Mouse (Mus musculus) lung, postnatal 0 days (tissue): ENCODE measurements around the gene Tm4sf19. TPM values are rescaled to one million over a fixed set of nuclear protein-coding genes. Genes with fewer than 3 reads are reported as not detected.

Experiments
- ATAC-seq: fragments of 200-750 bp; cut with Nextera tagmentation; 2 replicates; pipeline ENCODE4 v1.8.0; 2017; ENCODE audit warnings: moderate library complexity
- DNase-seq: peaks from one replicate; pipeline ENCODE4 v3.0.0-alpha.2; 2016; ENCODE audit warnings: low spot score
- H3K27ac ChIP-seq: fragments of 300-500 bp; sonication (generic); 2 replicates; pipeline ENCODE4 v1.5.1; 2014; ENCODE audit warnings: antibody characterized with exemption, mild to moderate bottlenecking, low read length, mixed read lengths
- H3K27me3 ChIP-seq: fragments of 300-500 bp; sonication (generic); replicated peaks from 2 replicates; pipeline ENCODE4 v1.6.1; 2014; ENCODE audit warnings: low read length, mixed read lengths; ENCODE audit not compliant: insufficient read depth
- H3K36me3 ChIP-seq: fragments of 300-500 bp; sonication (generic); 2 replicates; pipeline ENCODE4 v1.6.1; 2014; ENCODE audit warnings: low read length, mixed read lengths; ENCODE audit not compliant: insufficient read depth
- H3K4me1 ChIP-seq: fragments of 300-500 bp; sonication (generic); 2 replicates; pipeline ENCODE4 v1.6.1; 2014; ENCODE audit warnings: antibody characterized with exemption, low read depth, low read length, mixed read lengths; ENCODE audit not compliant: insufficient read depth
- H3K4me2 ChIP-seq: fragments of 300-500 bp; sonication (generic); replicated peaks from 2 replicates; pipeline ENCODE4 v1.6.1; 2014; ENCODE audit warnings: low read depth, mild to moderate bottlenecking, low read length, moderate library complexity, mixed read lengths
- H3K4me3 ChIP-seq: fragments of 300-500 bp; sonication (generic); 2 replicates; pipeline ENCODE4 v1.5.1; 2014; ENCODE audit warnings: low read depth, low read length
- H3K9ac ChIP-seq: fragments of 300-500 bp; sonication (generic); replicated peaks from 2 replicates; pipeline ENCODE4 v1.6.1; 2014; ENCODE audit warnings: low read depth, mild to moderate bottlenecking
- H3K9me3 ChIP-seq: fragments of 300-500 bp; sonication (generic); 2 replicates; pipeline ENCODE4 v1.6.1; 2016; ENCODE audit warnings: low read length, mixed read lengths
- CTCF ChIP-seq: IDR thresholded peaks from 2 replicates; pipeline ENCODE4 v1.5.1; 2016; ENCODE audit warnings: antibody characterized with exemption, mild to moderate bottlenecking
- EP300 ChIP-seq: IDR thresholded peaks from 2 replicates; pipeline ENCODE4 v1.6.1; 2016; ENCODE audit warnings: antibody characterized with exemption, mild to moderate bottlenecking, control low read depth
- WGBS: fragments of 180-500 bp; shearing (Covaris S2); extraction: QIAGEN DNeasy Blood & Tissue Kit; methylation state at CpG from one replicate; pipeline ENCODE4 v1.1.7; 2014; 5-methylcytosine and 5-hydroxymethylcytosine counted together
- polyA plus RNA-seq: library from polyadenylated mRNA; unstranded; fragments of >200 nt; fragmentation: Nextera tagmentation; extraction: Ambion mirVana; gene quantifications from 2 replicates; pipeline ENCODE4 v1.2.1, GENCODE M21; 2015

Tm4sf19 gene
- polyA plus RNA-seq, 1 experiment from 2014 or later = not detected

DNA sequence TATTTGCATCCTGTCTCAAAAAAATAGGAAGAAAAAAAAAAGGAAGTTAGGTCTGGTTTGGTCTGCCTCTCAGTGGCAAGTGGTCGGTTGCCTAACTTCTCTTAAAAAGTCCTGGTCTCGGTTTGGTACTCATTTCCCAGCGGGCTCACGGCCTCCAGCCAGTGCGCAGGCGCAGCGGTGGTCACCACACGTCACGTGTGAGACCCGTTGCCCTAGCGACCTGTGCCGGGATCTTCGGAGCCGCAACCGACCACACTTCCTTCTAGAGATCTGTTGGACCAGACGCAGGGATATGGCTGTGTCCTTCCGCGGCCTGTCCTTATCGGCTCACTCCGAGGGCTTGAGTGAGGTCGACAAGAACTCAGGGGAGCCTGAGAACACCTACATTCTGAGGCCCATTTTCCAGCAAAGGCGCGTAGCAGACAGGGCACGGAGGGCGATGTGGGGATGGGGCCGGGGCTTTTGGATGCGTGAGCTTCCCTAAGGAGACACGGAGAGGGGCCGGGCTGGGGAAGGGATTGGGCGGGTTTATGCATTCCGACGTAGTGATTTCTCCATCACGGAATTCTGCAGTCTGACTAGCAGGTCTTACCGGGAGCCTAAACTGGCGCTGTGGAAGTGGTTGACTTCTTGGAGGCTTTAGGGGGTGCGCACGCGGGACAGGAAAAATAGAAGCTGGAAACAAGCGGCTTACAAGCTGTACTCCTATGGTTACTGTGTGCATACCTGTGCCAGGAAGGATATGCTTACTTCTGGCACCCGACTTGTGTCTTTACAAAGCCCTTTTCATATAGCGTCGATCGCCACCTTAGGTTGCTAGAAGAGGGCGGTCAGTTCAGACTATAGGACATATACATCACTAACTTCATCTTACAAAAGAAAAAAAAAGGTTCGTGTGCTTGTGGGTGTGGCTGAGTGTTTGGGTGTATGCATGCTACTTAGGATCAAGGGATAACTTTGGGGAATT is 19.5 kb downstream of the Tm4sf19 start, which contains the start of gene Tctex1d2:
Gene Tctex1d2, plus strand, starts transcription at position 186 of the 967 bp plus-strand sequence.
- Histone ChIP-seq H3K9ac (peak within 1 kb of the TSS; percentile 44; the same call in 1 of the 2 replicates), H3K27ac (peak within 1 kb of the TSS; percentile 76), H3K27me3 (no peaks in the 10 kb centered on the region), H3K4me2 (peak within 1 kb of the TSS; percentile 72), H3K36me3 (no peaks in the 10 kb centered on the region), H3K4me1 (no peaks in the 10 kb centered on the region; the same call in 1 of the 2 replicates), H3K9me3 (no peaks in the 10 kb centered on the region), H3K4me3 (peak within 1 kb of the TSS; percentile 60)
- TF ChIP-seq EP300 (no peak), CTCF (peak; percentile 23; the same call in 1 of the 2 replicates)
- 1% methylated on average over 44 of the region's 45 CpGs for WGBS
- peak; percentile 99 for ATAC-seq
- DNase-seq = peak; percentile 98

DNA sequence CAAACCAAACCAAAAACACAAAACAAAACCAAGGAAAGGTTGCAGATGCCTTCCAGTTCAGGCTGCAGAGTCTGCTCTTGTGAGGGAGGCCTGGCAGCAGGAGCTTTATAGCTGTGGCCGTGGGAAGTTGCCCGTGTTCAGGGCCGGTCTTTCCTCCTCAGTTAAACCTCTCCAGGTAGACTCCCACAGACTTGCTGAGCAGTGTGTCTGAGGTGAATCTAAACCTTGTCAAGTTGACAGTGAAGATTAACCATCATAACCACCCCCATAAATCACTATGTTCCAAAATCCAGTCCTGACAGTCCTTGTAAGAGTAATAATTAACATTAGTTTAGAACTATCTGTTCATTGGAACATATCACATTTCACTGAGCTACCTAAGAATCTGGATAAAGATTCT is 27.2 kb downstream of the Tm4sf19 start:
- ATAC-seq = no peak

DNA sequence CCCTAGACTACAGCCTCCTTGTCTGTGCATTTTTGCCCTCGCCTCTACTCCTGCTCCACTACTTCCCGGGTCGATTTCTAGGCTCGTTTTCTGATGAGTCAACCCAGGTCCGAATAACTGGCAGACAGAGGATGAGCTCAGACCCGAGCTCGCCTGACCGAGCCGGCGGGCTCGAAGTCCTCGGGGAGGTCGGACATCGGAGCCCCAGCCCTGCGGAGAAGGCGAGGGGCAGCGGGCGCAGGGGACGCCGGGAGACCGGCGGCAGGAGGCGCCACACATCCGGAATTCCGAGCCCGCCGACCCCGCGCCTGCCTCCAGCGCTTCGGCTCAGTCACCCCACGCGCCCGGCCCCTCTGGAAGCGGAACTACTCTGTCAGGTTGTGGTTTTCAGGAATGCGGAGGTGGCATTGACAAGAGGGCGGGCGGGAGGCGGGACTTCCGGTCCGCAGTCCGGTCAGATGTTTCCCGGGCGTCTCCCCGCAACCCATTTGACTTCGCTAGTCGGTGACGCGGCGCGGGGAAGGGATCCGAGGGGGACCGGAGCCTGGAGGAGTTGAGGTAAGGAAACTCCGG is 30.3 kb downstream of the Tm4sf19 start, which contains the start of gene Pcyt1a:
Gene Pcyt1a, plus strand, starts transcription at position 448 of the 573 bp plus-strand sequence.
- TF ChIP-seq EP300 (peak; percentile 69), CTCF (peak; percentile 58)
- WGBS = 3% methylated on average over 54 of the region's 54 CpGs
- no peaks in the 10 kb centered on the region for H3K9me3 ChIP-seq
- peak; percentile 95 for ATAC-seq
- no peaks in the 10 kb centered on the region for H3K4me1 ChIP-seq
- DNase-seq = peak; percentile 97
- H3K9ac ChIP-seq = peak within 1 kb of the TSS; percentile 74
- H3K4me2 ChIP-seq = peak within 1 kb of the TSS; percentile 80
- peak within 1 kb of the TSS; percentile 70 for H3K4me3 ChIP-seq
- no peaks in the 10 kb centered on the region for H3K36me3 ChIP-seq
- no peaks in the 10 kb centered on the region for H3K27me3 ChIP-seq
- peak within 1 kb of the TSS; percentile 85 for H3K27ac ChIP-seq

More for the DNA sequence above, 27.2 kb downstream of the Tm4sf19 start:
- no peaks in the 10 kb centered on the region for H3K9me3 ChIP-seq
- no peaks in the 10 kb centered on the region for H3K27me3 ChIP-seq
- no peaks in the 10 kb centered on the region for H3K36me3 ChIP-seq
- no peak for TF ChIP-seq CTCF
- no peak for TF ChIP-seq EP300
- H3K4me3 ChIP-seq = no peak overlapping the region
- WGBS = 81% methylated on average over 3 of the region's 3 CpGs
- DNase-seq = no peak
- H3K4me2 ChIP-seq = no peak overlapping the region
- H3K27ac ChIP-seq = no peak overlapping the region
- H3K9ac ChIP-seq = no peak overlapping the region
- no peaks in the 10 kb centered on the region for H3K4me1 ChIP-seq

DNA sequence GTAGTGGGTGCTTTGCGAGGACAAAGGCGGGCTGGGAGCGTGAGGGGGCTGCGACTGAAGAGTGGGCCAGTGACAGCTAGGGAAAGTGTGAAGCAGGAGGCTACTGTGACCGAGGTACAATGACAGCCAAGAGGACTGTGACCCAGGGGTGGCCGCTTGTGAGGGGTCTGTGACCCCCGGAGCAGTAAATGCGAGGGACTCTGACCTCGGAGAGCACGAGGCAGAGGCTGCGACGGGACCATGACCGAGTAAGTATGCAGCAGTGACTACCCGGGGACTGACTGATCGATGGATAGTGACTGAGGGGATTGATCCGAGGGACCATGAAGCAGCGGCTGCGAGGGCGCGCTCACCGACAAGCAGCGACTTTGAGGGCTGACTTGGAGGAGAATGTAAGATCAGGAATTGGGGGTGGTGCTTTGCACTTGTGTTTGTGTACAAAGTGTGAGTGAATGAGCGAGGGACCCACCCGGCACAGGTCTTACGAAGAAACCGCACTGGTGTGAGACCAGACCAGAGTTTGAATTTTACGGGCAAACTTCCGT is 30.8 kb downstream of the Tm4sf19 start:
- no peak for TF ChIP-seq CTCF
- no peak for TF ChIP-seq EP300
- no peaks in the 10 kb centered on the region for H3K36me3 ChIP-seq
- peak overlapping the region; percentile 85 for H3K27ac ChIP-seq
- DNase-seq (peak; percentile 40), ATAC-seq (no peak)
- 0% methylated on average over 28 of the region's 28 CpGs for WGBS
- peak overlapping the region; percentile 70 for H3K4me3 ChIP-seq
- no peaks in the 10 kb centered on the region for H3K27me3 ChIP-seq
- peak overlapping the region; percentile 74 for H3K9ac ChIP-seq
- peak overlapping the region; percentile 80 for H3K4me2 ChIP-seq
- H3K4me1 ChIP-seq = no peaks in the 10 kb centered on the region
- no peaks in the 10 kb centered on the region for H3K9me3 ChIP-seq

DNA sequence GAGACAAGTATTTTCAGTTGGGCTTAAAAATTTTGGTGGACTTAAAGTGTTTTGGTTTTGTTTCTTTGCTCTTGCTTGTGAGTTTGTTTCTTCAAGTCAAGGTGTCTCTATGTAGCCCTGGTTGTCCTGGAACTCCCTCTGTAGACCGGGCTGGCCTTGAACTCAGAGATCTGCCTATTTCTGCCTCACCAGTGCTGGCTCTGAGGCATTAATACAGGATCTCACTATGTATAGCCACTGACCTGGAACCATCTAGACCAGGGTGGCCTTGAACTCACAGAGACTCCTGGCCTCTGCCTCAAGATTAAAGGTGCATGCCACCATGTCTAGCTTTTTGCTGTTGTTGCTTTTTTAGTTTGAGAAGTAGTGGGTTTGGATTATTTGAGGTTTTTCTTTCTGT is 31.6 kb downstream of the Tm4sf19 start:
- peak overlapping the region; percentile 80 for H3K4me2 ChIP-seq
- DNase-seq (no peak), ATAC-seq (no peak)
- H3K36me3 ChIP-seq = no peaks in the 10 kb centered on the region
- H3K9me3 ChIP-seq = no peaks in the 10 kb centered on the region
- peak overlapping the region; percentile 70; the same call in 1 of the 2 replicates for H3K4me3 ChIP-seq
- H3K9ac ChIP-seq = no peak overlapping the region
- H3K4me1 ChIP-seq = no peaks in the 10 kb centered on the region
- no peaks in the 10 kb centered on the region for H3K27me3 ChIP-seq
- H3K27ac ChIP-seq = no peak overlapping the region
- WGBS = 83% methylated on average over 1 of the region's 1 CpGs
- TF ChIP-seq EP300 (no peak), CTCF (no peak)

DNA sequence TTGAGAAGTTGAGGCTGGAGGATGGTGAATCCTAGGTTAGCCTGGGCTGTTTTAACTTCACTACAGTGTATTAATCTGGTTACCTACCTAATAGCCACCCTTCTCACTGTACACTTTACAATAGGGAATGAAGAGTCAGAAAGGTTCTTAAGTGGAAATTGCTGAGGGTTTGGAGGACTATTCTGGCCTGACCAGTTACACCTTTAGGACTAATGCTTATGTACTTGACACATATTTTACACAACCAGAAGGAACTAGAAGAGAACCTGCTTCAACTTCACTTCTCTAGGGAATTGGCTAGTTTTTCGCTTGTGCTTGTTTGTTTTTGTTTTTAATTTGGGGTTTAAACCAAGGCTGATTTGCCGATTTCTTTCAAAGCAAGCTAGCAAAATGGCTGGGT is 32.8 kb downstream of the Tm4sf19 start:
- no peak overlapping the region for H3K9ac ChIP-seq
- H3K9me3 ChIP-seq = no peaks in the 10 kb centered on the region
- peak; percentile 15 for ATAC-seq
- peak; percentile 63 for TF ChIP-seq EP300
- no peak for TF ChIP-seq CTCF
- 40% methylated on average over 2 of the region's 2 CpGs for WGBS
- H3K27ac ChIP-seq = peak overlapping the region; percentile 39
- H3K4me1 ChIP-seq = no peaks in the 10 kb centered on the region
- no peak overlapping the region for H3K4me3 ChIP-seq
- H3K4me2 ChIP-seq = peak overlapping the region; percentile 18; the same call in 1 of the 2 replicates
- no peaks in the 10 kb centered on the region for H3K27me3 ChIP-seq
- H3K36me3 ChIP-seq = no peaks in the 10 kb centered on the region
- DNase-seq = peak; percentile 86
